Mouse (Mus musculus): Measurements from ENCODE around the gene Slc44a5.
"Not testable (repeated sequence)": the region's sequence is repeated elsewhere in the genome, so short reads cannot be mapped to it uniquely, and the experiment has no call there.

Slc44a5 gene

GRCm38 (mm10) chr3:153968549-153968948 is 4.7 kb upstream of the Slc44a5 start:
- no peak for DNase-seq (ENCODE audit: extremely low read depth, low read depth, low spot score)

GRCm38 (mm10) chr3:153969451-153969850 is 3.8 kb upstream of the Slc44a5 start:
- DNase-seq (ENCODE audit: extremely low read depth, low read depth, low spot score), result no peak

GRCm38 (mm10) chr3:153973949-153974760 is 919 bp downstream of the Slc44a5 start:
- no peak for DNase-seq (ENCODE audit: extremely low read depth, low read depth, low spot score)

GRCm38 (mm10) chr3:153975060-153975459 is 1.8 kb downstream of the Slc44a5 start:
- no peak for DNase-seq (ENCODE audit: extremely low read depth, low read depth, low spot score)

GRCm38 (mm10) chr3:153975791-153976190 is 2.6 kb downstream of the Slc44a5 start:
- no peak for DNase-seq (ENCODE audit: extremely low read depth, low read depth, low spot score)

- no peak for DNase-seq (ENCODE audit: extremely low read depth, low read depth, low spot score)
These were observed 7.4 kb downstream of the Slc44a5 start for GRCm38 (mm10) chr3:153980611-153981010.

- DNase-seq (ENCODE audit: extremely low read depth, low read depth, low spot score), result no peak
These were observed 11.4 kb downstream of the Slc44a5 start for GRCm38 (mm10) chr3:153984428-153985340.

- DNase-seq (ENCODE audit: extremely low read depth, low read depth, low spot score), result no peak
These were observed 26.7 kb downstream of the Slc44a5 start for GRCm38 (mm10) chr3:153999797-154000528.

- DNase-seq (ENCODE audit: extremely low read depth, low read depth, low spot score), result no peak
These were observed 28.1 kb downstream of the Slc44a5 start for GRCm38 (mm10) chr3:154001348-154001747.

GRCm38 (mm10) chr3:154046876-154047275 is 73.6 kb downstream of the Slc44a5 start:
- no peak for DNase-seq (ENCODE audit: extremely low read depth, low read depth, low spot score)

- DNase-seq (ENCODE audit: extremely low read depth, low read depth, low spot score), result no peak
These were observed 80.1 kb downstream of the Slc44a5 start for GRCm38 (mm10) chr3:154053331-154053730.

GRCm38 (mm10) chr3:154057464-154057863 is 84.2 kb downstream of the Slc44a5 start:
- DNase-seq (ENCODE audit: extremely low read depth, low read depth, low spot score), result no peak

- no peak for DNase-seq (ENCODE audit: extremely low read depth, low read depth, low spot score)
These were observed 85.0 kb downstream of the Slc44a5 start for GRCm38 (mm10) chr3:154058200-154058599.

- not testable (repeated sequence) for DNase-seq (ENCODE audit: extremely low read depth, low read depth, low spot score)
These were observed 98.8 kb downstream of the Slc44a5 start for GRCm38 (mm10) chr3:154071989-154072388.

GRCm38 (mm10) chr3:154075749-154076148 is 102.5 kb downstream of the Slc44a5 start:
- DNase-seq (ENCODE audit: extremely low read depth, low read depth, low spot score), result no peak

- DNase-seq (ENCODE audit: extremely low read depth, low read depth, low spot score), result no peak
These were observed 108.5 kb downstream of the Slc44a5 start for GRCm38 (mm10) chr3:154081687-154082086.

GRCm38 (mm10) chr3:154082241-154082640 is 109.0 kb downstream of the Slc44a5 start:
- DNase-seq (ENCODE audit: extremely low read depth, low read depth, low spot score), result no peak

- no peak for DNase-seq (ENCODE audit: extremely low read depth, low read depth, low spot score)
These were observed 109.7 kb downstream of the Slc44a5 start for GRCm38 (mm10) chr3:154082961-154083360.

- no peak for DNase-seq (ENCODE audit: extremely low read depth, low read depth, low spot score)
These were observed 116.8 kb downstream of the Slc44a5 start for GRCm38 (mm10) chr3:154089996-154090395.

GRCm38 (mm10) chr3:154091468-154092338 is 118.5 kb downstream of the Slc44a5 start:
- DNase-seq (ENCODE audit: extremely low read depth, low read depth, low spot score), result no peak

Data from fat pad, adult 2 months (tissue).